Mouse (Mus musculus) heart, postnatal 10 days (tissue): ENCODE results near the gene Tmc8. TPM values are rescaled to one million over a fixed set of nuclear protein-coding genes. Genes with fewer than 3 reads are reported as not detected.
"Not testable (repeated sequence)": the region's sequence is repeated elsewhere in the genome, so short reads cannot be mapped to it uniquely, and the experiment has no call there.

Experiments used
- DNase-seq, 2 experiments: peaks; one replicate each; pipeline ENCODE4 v3.0.0; 2021
- intact Hi-C: fragments of 180-260 bp; cut with DNase I; formaldehyde crosslinking; loops from one replicate; pipeline ENCODE4 v1.15.1; 2025
- total RNA-seq, 2 experiments: library from RNA; stranded (reverse); gene quantifications; 2 replicates each; pipeline ENCODE4 v1.2.3; 2021

Gene Tmc8
- total RNA-seq, 2 experiments from 2014 or later, result 4.4 to 6.4 TPM

DNA sequence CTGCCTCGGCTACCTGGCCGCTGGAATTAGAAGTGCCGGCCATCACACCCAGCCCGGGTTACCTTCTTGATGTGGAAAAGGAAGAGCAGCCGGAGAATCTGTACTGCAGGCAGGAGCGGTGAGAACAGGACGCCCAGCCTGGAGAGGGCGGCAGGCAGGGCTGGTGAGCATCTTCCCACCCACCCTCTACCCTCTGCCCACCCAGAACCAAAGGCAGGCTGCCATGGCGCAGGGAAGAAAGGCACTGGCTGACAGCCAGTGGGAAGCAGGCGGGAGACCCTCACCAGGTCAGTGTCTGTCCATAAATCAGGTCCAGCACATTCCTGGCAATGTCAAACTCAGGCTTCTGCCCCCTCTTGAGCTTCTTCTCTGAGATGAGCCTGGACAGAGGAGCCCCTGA is 11.5 kb upstream of the Tmc8 start:
- DNase-seq, result no peak
- intact Hi-C loops, result loop anchor here (5.0 kb wide), 1 partner anchor 58 kb away; no protein-coding TSS in a partner anchor

DNA sequence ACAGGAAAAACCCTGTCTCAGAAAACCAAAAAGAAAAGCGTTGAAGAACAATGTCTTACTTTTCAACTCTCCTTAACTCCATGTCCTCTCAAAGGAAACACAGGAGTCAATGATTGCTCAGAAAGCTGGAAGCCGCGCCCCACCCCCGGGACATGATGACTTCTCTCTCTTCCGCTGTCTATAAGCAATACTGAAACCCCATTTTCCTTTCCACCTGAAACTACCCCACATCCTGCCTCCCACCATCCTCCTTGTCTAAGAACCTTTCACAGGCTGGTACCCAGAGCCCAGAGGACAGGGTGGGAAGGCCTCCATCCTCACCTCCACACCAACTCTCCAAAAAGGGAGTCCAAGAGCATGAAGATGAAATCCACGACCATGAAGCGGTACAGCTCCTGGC is 9.5 kb upstream of the Tmc8 start:
- intact Hi-C loops, result loop anchor here (5.0 kb wide), 1 partner anchor 60 kb away; no protein-coding TSS in a partner anchor
- no peak for DNase-seq

DNA sequence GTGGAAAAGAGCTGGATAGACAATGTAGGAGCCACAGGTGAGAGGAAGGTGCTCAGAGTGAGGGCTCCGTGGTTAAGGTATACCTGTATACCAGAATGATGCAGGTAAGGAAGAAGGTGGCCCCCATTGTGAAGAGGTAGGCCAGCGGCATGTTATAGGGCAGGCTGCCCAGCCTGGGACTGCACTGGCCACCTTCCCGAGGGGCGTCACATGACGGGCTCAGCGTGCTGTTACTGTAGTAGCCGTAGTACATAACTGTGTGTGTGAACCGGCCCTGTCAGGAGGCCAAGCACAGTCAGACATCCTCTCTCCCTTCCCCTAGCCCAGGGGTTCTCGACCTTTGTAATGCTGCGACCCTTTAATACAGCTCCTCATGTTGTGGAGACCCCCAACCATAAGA is 7.0 kb upstream of the Tmc8 start:
- peak; percentile 52 to 61 for DNase-seq
- intact Hi-C loops, result loop anchor here (5.0 kb wide), 1 partner anchor 63 kb away; no protein-coding TSS in a partner anchor

DNA sequence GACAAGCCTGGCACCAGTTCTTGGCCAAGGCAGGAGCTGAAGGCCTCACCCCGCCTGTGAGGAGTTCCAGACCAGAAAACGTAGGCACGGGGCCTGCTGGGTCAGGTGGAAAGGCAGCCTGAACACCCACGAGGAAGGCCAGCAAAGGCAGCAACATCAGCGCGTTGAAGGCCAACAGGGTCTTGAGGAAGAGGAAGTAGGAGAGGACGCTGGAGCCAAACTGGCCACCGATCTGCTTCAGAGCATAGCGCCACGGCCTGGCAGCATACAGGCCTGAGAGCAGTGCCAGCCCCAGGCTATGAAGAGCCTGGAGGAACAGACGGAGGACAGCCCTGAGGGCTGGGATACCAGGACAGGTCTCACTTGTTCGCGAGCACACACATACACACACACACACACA is 6.3 kb upstream of the Tmc8 start:
- no peak for DNase-seq
- intact Hi-C loops, result no loop called here

DNA sequence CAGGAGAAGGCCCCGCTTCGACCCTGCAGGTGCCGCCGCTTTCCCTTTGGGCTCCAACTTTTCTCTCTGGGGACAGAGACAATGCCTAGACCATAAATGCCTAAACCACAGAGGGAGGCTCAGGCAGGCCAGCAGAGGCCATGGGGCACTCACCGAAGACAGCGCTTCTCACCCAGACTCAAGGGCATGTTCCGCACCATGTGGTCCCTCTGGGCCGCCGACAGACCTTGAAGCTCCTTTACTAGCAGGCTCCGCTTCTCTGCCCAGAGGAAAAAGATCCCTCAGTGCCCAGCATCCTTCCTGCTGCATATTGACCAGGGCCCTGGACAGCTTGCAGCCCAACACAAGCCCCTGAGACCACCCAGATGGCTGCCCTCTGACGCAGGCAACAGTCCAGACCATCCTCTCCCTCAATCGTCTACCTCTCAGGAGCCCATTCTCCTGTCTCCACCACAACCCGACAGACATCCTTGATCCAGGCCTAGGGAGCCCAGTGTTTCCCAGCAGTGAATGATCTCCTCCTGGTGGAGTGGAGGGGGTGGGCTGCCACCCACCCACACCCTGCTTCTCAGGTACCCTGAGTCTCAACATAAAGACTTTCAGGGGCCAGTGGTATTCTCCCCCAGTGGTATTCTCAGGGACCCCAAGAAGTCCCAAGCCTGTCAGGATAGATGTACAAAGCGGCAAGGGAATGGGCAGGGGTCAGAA is 5.6 kb upstream of the Tmc8 start:
- DNase-seq, result no peak
- intact Hi-C loops, result no loop called here

DNA sequence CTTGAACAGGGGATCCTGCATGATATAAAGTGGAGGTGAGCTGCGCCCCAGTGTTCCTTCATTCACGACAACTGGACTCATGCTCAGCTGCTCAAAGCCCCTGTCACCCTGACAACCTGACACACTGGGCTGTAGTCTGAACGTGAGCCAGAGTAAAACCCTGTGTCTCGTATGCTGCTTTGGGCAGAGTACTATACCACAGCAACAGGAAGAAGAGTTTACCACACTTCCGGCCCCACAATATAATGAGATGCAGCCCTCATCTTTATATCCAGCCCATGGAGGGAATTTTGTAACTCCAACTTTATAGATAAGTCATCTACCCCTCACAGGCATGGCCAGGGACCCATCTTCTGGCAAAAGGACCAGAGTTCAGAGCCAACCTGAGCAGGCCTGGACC is 4.8 kb upstream of the Tmc8 start:
- intact Hi-C loops, result no loop called here

DNA sequence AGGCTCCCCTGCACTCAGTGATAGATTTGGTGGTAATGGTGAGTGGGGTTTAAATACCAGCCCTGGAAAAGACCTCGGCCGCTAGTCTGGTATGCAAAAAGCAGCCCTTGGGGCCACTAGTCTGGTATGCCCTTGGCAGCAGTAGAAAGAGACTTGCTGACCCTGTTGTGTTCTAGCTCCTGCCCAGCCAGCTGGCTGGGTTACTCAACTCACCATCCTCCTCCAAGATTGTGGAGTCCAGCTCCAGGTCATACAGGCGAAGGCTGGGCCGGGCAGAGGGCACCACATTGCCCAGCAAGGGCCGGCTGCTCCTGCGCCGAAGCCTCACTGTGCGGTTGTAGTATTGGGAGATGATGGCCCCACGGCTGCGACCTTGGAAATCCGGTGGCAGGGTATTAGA is 3.8 kb upstream of the Tmc8 start:
- intact Hi-C loops, result no loop called here
- no peak for DNase-seq

More for the DNA sequence above, 4.8 kb upstream of the Tmc8 start:
- no peak for DNase-seq

DNA sequence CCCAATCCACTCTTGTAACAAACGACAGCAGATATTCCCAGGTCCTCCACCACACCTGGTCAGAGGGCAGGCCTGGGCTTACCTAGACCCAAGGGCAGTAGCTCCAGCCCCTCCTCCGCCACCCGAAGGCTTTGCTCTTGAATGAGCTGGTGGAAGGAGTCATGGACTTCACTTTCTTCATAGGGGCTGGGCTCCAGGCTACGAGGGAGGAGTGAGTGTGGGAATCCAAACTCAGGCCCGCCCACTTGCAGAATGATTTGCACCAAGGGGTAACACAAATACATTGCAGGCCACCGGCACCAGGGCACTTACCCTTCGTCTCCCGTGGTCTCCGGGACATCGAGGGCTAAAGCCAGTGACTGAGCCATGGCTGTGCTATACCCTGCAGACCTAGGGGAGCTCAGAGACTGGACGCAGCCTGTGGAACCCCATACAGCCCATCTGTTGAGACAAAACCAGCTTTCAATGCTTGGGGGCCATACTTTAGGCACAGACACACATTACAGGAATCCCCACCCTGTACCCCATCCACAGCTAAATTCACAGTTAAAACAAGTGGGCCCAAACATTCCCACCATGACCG is 2.9 kb upstream of the Tmc8 start:
- DNase-seq, result peak; percentile 40 to 55

DNA sequence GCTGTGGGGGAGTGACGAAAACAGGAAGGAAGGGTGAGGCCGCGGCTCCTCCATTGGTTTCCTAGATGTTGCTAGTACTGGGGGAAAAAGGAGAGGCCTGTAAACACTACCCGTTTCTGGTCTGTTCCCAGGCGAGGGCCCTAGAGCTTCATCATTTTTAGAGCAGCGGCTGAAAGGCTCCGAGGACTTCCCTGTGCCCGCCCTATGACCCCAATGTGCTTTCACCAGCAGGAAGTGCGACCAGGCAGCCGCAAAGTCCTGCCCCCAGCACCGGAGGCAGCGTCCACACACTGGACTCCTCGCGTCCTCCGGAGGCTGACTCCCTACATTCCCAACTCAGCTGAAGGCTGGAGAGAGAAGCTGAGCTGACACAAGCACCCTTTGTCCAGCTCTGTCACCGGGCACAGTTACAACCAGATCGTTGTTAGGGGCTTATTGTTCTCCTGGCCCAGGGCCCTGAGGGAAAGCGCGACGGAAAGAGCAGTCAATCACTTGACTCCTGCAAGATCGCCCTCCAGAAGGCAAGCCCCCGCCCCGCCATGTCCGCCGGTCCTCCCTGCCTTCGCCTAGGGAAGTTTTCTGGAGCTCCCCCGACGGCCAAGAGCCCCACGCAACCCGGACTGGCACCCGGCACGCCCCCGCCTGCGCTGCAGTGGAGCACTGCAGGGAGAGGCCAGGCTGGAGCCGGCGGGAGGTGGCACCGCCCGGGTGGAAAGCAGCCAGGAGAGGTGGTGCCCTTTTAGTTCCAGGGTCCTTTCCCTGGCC is 2.3 kb upstream of the Tmc8 start:
- intact Hi-C loops, result no loop called here
- DNase-seq, result peak; percentile 82 to 83

More for the DNA sequence above, 2.9 kb upstream of the Tmc8 start:
- intact Hi-C loops, result no loop called here

DNA sequence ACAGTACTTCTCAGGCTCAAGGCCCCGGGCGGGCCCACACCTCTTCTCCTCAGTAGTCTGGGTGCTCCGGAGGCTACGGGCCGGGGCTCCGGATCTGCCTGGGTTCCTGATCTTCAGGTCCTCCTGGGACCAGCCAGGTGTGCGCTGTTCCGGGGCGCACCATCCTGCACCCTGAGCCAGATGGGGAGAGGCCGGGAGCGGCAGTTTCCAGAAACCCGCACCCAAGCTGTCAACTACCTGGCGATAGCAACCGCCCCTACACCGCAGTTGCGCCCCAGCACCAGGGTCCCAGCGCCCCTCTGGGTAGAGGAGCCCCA is 1.7 kb upstream of the Tmc8 start:
- DNase-seq, result no peak
- intact Hi-C loops, result no loop called here

DNA sequence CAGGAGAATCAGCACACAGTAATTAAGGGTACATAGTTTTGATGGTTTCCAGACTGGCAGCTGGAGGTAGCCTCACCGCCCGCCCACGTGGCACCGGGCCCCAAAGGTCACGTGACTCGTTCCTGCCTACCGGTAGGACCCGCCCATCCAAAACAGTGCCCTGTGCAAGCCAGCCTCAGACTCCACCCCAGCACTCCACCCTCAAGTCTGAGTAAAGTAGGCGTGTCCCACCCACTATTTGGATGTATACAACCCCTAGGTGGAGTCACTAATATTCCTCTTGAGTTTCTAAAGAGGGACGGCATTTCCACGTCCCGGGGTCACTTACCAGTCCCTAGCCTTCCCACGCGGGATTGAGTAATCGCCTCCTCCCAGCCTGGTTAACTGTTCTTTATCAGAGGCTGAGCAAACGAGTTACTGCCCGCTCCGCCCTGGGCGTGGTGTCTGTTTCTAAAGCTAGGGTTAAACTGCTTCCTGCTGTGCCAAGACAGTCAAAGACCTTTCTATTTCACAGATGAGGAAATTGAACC is 1.2 kb upstream of the Tmc8 start:
- intact Hi-C loops, result no loop called here
- DNase-seq, result peak; percentile 89 to 91

DNA sequence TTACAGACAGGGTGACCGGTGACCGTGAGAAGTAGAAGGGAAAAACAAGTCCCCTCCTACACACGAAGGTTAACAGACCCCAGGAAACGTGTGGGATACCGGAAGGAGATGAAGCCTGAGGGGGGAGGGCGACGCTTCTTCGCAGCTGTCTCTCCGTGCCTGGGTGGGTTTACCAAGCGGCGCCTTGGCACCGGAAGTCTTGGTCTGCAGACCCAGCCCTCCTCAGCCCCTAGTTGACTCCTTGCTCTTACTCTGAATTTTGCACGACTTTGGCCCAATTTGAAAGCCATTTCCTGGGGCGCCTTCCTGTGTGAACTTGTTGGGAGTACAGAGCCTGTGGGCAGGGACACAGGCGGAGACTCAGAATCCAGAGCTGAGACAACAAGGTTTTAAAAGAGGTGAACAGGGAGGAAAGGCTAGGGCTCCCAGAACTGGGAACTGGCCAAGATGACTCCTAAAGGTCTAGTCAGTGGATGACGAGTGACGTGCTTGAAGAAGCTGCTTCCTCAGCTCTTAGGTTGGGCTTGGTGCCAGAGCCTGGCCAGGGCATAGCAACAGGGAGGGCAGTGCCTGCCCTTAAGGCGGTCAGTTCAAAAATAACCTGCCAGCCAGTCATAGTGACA is 566 bp upstream of the Tmc8 start:
- intact Hi-C loops, result no loop called here
- DNase-seq, result peak; percentile 79 to 81

DNA sequence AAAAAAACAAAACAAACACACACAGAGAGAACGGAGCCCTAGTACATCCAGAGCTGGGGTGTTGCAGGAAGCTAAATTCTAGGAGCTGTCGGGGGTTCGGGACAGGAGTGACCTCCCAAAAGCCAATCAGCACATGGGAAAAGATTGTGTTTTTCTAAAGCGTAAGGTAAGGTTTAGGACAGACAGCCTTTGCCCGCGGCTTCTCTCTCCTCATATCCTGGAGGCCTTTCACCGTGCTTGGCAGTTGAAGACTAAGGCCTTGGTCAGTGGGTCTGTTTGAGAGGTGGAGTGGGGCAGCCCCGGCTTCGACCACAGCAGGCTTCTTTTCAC is 794 bp downstream of the Tmc8 start:
- intact Hi-C loops, result no loop called here
- no peak for DNase-seq

DNA sequence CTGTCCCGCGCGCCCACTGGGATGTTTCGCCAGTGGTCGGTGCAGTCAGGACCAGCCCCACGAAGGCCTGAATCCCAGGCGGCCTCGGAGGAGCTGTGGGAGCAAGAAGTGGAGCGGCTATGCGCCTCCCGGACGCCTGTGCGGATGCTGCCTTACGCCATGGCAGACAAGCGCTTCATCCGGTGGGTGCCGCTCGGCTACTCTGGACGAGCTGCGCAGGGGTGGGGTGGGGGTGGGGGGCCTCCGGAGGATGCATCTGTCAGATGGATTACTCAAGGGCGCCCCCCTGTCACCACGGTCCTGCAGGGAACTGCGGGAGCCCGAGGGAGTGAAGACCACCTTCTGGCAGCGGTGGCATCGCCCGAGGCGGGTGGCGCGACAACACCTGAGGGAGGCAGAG is 1.2 kb downstream of the Tmc8 start:
- DNase-seq, result peak; percentile 79 to 81
- intact Hi-C loops, result no loop called here

DNA sequence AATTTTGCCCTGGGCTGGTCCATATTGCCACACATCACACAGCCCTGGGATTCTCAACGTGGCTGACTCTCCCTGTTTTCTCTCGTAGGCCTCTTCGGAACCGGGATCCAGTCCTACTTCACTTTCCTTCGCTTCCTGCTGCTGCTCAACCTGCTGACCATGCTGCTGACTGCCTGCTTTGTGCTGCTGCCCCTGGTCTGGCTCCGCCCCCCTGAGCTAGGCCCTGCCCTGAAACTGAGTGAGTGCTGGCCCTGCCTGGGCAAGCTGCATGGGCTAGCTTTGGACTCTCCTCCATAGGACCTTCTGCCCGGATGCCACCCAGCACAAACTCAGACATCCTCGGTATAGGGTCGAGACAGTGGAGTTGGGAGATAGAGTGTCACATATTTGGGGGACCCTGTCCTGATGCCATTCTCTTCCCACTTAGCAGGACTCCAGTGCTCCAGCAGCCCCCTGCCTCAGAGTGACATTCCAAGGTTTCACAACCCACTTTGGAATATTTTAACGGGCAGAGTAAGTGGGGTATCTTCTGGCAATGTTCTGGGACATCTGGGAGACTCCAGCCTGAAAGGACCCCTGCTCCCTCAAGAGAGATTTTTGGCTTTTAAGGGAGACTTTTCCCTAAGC is 1.9 kb downstream of the Tmc8 start:
- intact Hi-C loops, result no loop called here
- peak; percentile 45 to 51 for DNase-seq

DNA sequence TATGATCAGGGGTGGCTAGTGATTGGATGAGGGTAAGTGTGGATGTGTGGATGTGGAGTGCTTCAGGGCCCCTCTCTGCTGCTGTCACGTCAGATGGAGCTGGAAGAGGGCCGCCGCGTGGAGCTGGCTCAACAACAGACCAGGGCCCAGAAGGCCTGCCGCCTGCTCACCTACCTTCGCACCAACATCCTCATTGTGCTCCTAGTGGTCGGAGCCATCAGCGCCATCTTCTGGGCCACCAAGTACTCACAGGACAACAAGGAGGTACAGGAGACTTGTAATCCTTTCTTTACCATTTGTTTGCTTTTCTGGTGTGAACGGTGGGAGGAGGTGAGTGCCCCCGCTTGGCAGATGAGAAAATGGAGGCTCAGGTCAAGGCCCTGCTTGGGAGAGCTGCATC is 4.4 kb downstream of the Tmc8 start:
- intact Hi-C loops, result loop anchor here (2.0 kb wide), 2 partner anchors 77 to 401 kb away; no protein-coding TSS in a partner anchor
- DNase-seq, result peak; percentile 67 to 72

DNA sequence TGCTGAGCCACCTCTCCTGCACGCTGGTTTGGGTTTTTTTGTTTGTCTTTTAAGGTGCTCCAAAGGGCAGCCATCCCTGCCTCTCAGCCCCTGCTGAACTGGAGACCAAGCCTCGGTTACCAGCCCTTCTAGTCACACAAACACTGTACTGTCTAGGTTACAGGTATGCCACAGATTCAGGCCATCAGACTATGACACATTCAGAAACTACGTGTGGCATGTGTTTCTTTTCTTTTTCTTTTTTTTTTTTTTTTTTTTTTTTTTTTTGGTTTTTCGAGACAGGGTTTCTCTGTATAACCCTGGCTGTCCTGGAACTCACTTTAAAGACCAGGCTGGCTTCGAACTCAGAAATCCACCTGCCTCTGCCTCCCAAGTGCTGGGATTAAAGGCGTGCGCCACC is 6.6 kb downstream of the Tmc8 start:
- intact Hi-C loops, DNase-seq: not testable (repeated sequence)

DNA sequence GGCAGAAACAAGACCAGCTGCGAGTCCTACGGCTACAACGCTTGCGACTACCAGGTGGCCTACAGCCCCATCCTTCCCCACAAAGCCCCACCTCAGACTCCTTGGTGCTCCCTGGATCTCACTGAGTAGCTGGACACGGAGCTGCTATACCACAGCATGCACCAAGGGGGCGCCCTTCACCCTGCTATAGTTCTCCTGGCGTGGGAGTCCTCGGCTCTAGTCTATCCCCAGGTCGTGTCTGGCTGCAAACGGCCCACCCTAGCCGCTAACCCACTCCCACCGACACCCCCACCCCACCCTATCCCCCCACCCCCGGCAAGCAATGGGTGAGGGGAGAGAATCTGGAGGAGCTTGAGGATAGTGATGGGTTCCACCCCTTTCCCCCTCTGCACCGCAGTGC is 8.4 kb downstream of the Tmc8 start:
- intact Hi-C loops, result loop anchor here (1.0 kb wide), 1 partner anchor 35 kb away; the partner anchor contains the start of gene Afmid

DNA sequence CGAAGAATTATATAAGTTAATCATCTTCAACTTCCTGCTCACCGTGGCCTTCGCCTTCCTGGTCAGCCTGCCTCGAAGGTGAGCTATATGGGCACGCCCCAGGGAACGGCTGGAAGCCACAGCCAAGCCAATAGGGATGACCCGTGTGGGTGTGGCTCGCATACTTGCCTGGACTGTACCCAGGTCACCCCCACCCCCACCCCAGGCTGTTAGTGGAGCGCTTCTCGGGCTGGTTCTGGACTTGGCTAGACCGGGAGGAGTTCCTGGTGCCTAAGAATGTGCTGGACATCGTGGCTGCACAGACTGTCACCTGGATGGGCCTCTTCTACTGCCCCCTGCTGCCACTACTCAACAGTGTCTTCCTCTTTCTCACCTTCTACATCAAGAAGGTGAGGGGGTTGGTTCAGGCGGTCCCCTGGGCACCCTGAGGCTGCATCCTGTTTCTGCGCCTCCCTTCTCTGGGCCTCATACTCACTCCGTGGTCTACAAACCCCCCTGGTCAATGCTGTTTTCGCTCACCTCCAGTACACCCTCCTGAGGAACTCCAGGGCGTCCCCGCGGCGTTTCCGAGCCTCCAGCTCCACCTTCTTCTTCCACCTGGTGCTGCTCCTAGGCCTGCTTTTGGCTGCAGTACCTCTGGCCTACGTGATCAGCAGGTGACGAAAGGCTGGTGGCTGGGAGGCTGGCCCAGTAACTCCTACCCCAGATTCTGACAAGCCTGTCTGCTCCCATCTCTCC is 9.0 kb downstream of the Tmc8 start:
- intact Hi-C loops, result loop anchor here (1.0 kb wide), 1 partner anchor 34 kb away; the partner anchor contains the start of gene Afmid
- DNase-seq, result no peak

More for the DNA sequence above, 8.4 kb downstream of the Tmc8 start:
- DNase-seq, result peak; percentile 75 to 86

DNA sequence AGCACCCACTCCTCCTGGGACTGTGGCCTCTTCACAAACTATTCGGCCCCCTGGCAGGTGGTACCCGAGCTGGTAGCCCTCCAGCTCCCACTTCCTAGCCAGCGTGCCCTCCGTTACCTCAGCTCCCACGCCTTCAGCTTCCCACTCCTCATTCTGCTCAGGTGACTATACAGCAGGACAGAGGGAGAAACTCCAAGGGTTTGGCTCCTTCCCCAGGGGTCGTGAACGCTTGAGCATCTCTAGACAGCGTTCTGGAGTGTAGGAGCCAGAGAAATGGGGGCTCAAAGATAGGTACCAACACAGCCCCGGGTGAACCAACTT is 9.5 kb downstream of the Tmc8 start:
- intact Hi-C loops, result no loop called here
- DNase-seq, result no peak
